Mouse (Mus musculus) midbrain, embryonic 10.5 days (tissue): Measurements from ENCODE around the gene Tmem72. TPM values are rescaled to one million over a fixed set of nuclear protein-coding genes. Genes with fewer than 3 reads are reported as not detected.

Experiments
- DNase-seq: peaks from one replicate; pipeline ENCODE4 v3.0.0-alpha.2; 2017; ENCODE audit warnings: low spot score
- H3K27ac ChIP-seq: fragments of 300-500 bp; sonication (generic); replicated peaks from 2 replicates; pipeline ENCODE4 v1.5.1; 2016; ENCODE audit warnings: mild to moderate bottlenecking
- H3K27me3 ChIP-seq: fragments of 300-500 bp; sonication (generic); 2 replicates; pipeline ENCODE4 v1.6.1; 2016; ENCODE audit warnings: low read depth, mild to moderate bottlenecking; ENCODE audit not compliant: poor library complexity, severe bottlenecking
- H3K36me3 ChIP-seq: fragments of 300-500 bp; sonication (generic); 2 replicates; pipeline ENCODE4 v1.6.1; 2016; ENCODE audit warnings: mild to moderate bottlenecking, moderate library complexity
- H3K4me1 ChIP-seq: fragments of 300-500 bp; sonication (generic); 2 replicates; pipeline ENCODE4 v1.6.1; 2016
- H3K4me3 ChIP-seq: fragments of 300-500 bp; sonication (generic); 2 replicates; pipeline ENCODE4 v1.5.1; 2016; ENCODE audit warnings: mild to moderate bottlenecking, moderate library complexity
- H3K9me3 ChIP-seq: fragments of 300-500 bp; sonication (generic); replicated peaks from 2 replicates; pipeline ENCODE4 v1.6.1; 2016; ENCODE audit warnings: mild to moderate bottlenecking
- WGBS: fragments of 180-500 bp; shearing (Covaris S2); methylation state at CpG from one replicate; pipeline ENCODE4 v1.1.7; 2016; 5-methylcytosine and 5-hydroxymethylcytosine counted together
- polyA plus RNA-seq: library from polyadenylated mRNA; unstranded; fragments of >200 nt; fragmentation: Nextera tagmentation; extraction: Ambion mirVana; gene quantifications from 2 replicates; pipeline ENCODE4 v1.2.1, GENCODE M21; 2016

Gene Tmem72
- polyA plus RNA-seq, 1 experiment from 2014 or later, result 0.02 TPM

GRCm38 (mm10) chr6:116664031-116664430 is 52.7 kb downstream of the Tmem72 start:
- no peak for DNase-seq
- Histone ChIP-seq H3K27me3 (peaks cover 4% of the 10 kb centered on the region; the same call in 1 of the 2 replicates), H3K9me3 (no peaks in the 10 kb centered on the region), H3K36me3 (peaks cover 9% of the 10 kb centered on the region; the same call in 1 of the 2 replicates), H3K4me3 (no peak overlapping the region), H3K4me1 (peaks cover 49% of the 10 kb centered on the region), H3K27ac (peak overlapping the region; percentile 57)
- whole genome bisulfite sequencing, result 81% methylated on average over 6 of the region's 6 CpGs

GRCm38 (mm10) chr6:116663364-116663763 is 53.3 kb downstream of the Tmem72 start:
- H3K36me3 ChIP-seq, result peaks cover 16% of the 10 kb centered on the region; the same call in 1 of the 2 replicates
- H3K27ac ChIP-seq, result no peak overlapping the region
- no peaks in the 10 kb centered on the region for H3K9me3 ChIP-seq
- 0 out of 2 replicates have a peak, but pooled peaks cover under 1% of the 10 kb centered on the region for H3K27me3 ChIP-seq
- no peak for DNase-seq
- H3K4me3 ChIP-seq, result no peak overlapping the region
- H3K4me1 ChIP-seq, result peaks cover 43% of the 10 kb centered on the region
- WGBS, result 91% methylated on average over 2 of the region's 2 CpGs

- Histone ChIP-seq H3K36me3 (peaks cover 32% of the 10 kb centered on the region), H3K4me3 (no peak overlapping the region), H3K9me3 (no peaks in the 10 kb centered on the region), H3K27ac (no peak overlapping the region), H3K27me3 (no peaks in the 10 kb centered on the region), H3K4me1 (no peaks in the 10 kb centered on the region)
- DNase-seq, result peak; percentile 64
- 62% methylated on average over 9 of the region's 9 CpGs for WGBS
Observed at GRCm38 (mm10) chr6:116653684-116654454, 62.8 kb downstream of the Tmem72 start.

GRCm38 (mm10) chr6:116653191-116653590 is 63.5 kb downstream of the Tmem72 start:
- H3K4me3 ChIP-seq, result no peak overlapping the region
- no peaks in the 10 kb centered on the region for H3K27me3 ChIP-seq
- peaks cover 25% of the 10 kb centered on the region for H3K36me3 ChIP-seq
- H3K27ac ChIP-seq, result no peak overlapping the region
- no peaks in the 10 kb centered on the region for H3K9me3 ChIP-seq
- no peaks in the 10 kb centered on the region for H3K4me1 ChIP-seq
- DNase-seq, result no peak
- WGBS, result 78% methylated on average over 3 of the region's 3 CpGs

GRCm38 (mm10) chr6:116651437-116652118 is 65.1 kb downstream of the Tmem72 start:
- H3K36me3 ChIP-seq, result peaks cover 9% of the 10 kb centered on the region
- no peak overlapping the region for H3K4me3 ChIP-seq
- no peak for DNase-seq
- WGBS, result 79% methylated on average over 20 of the region's 20 CpGs
- no peaks in the 10 kb centered on the region for H3K27me3 ChIP-seq
- no peak overlapping the region for H3K27ac ChIP-seq
- no peaks in the 10 kb centered on the region for H3K9me3 ChIP-seq
- H3K4me1 ChIP-seq, result no peaks in the 10 kb centered on the region

- Histone ChIP-seq H3K9me3 (no peaks in the 10 kb centered on the region), H3K27me3 (no peaks in the 10 kb centered on the region), H3K36me3 (peaks cover 14% of the 10 kb centered on the region), H3K4me1 (no peaks in the 10 kb centered on the region), H3K4me3 (no peak within 1 kb of the TSS), H3K27ac (no peak within 1 kb of the TSS)
- DNase-seq, result no peak
- 82% methylated on average over 6 of the region's 6 CpGs for WGBS
Observed at GRCm38 (mm10) chr6:116650406-116650805, 66.3 kb downstream of the Tmem72 start, which contains the start of gene Depp1. Depp1 (plus strand) TSS chr6:116650609.

- 92% methylated on average over 7 of the region's 7 CpGs for WGBS
- H3K36me3 ChIP-seq, result peaks cover 20% of the 10 kb centered on the region
- no peak for DNase-seq
- H3K27me3 ChIP-seq, result no peaks in the 10 kb centered on the region
- no peak overlapping the region for H3K27ac ChIP-seq
- H3K4me3 ChIP-seq, result no peak overlapping the region
- no peaks in the 10 kb centered on the region for H3K9me3 ChIP-seq
- no peaks in the 10 kb centered on the region for H3K4me1 ChIP-seq
Observed at GRCm38 (mm10) chr6:116649811-116650210, 66.9 kb downstream of the Tmem72 start.

GRCm38 (mm10) chr6:116647763-116648162 is 69.0 kb downstream of the Tmem72 start:
- H3K27me3 ChIP-seq, result no peaks in the 10 kb centered on the region
- H3K4me1 ChIP-seq, result no peaks in the 10 kb centered on the region
- H3K36me3 ChIP-seq, result peaks cover 31% of the 10 kb centered on the region
- no peak overlapping the region for H3K4me3 ChIP-seq
- H3K9me3 ChIP-seq, result no peaks in the 10 kb centered on the region
- no peak for DNase-seq
- WGBS, result 80% methylated on average over 12 of the region's 12 CpGs
- no peak overlapping the region for H3K27ac ChIP-seq

- WGBS, result 77% methylated on average over 3 of the region's 3 CpGs
- H3K4me1 ChIP-seq, result no peaks in the 10 kb centered on the region
- H3K9me3 ChIP-seq, result no peaks in the 10 kb centered on the region
- H3K36me3 ChIP-seq, result peaks cover 52% of the 10 kb centered on the region
- DNase-seq, result no peak
- no peaks in the 10 kb centered on the region for H3K27me3 ChIP-seq
- H3K4me3 ChIP-seq, result no peak overlapping the region
- no peak overlapping the region for H3K27ac ChIP-seq
Observed at GRCm38 (mm10) chr6:116644335-116644734, 72.4 kb downstream of the Tmem72 start.

GRCm38 (mm10) chr6:116643881-116644280 is 72.8 kb downstream of the Tmem72 start:
- H3K27me3 ChIP-seq, result no peaks in the 10 kb centered on the region
- H3K9me3 ChIP-seq, result no peaks in the 10 kb centered on the region
- 64% methylated on average over 4 of the region's 4 CpGs for WGBS
- H3K4me1 ChIP-seq, result no peaks in the 10 kb centered on the region
- DNase-seq, result no peak
- no peak overlapping the region for H3K27ac ChIP-seq
- H3K36me3 ChIP-seq, result peaks cover 57% of the 10 kb centered on the region
- no peak overlapping the region for H3K4me3 ChIP-seq

GRCm38 (mm10) chr6:116642942-116643341 is 73.8 kb downstream of the Tmem72 start:
- H3K27me3 ChIP-seq, result no peaks in the 10 kb centered on the region
- 83% methylated on average over 11 of the region's 11 CpGs for WGBS
- no peak for DNase-seq
- H3K36me3 ChIP-seq, result peaks cover 66% of the 10 kb centered on the region
- no peaks in the 10 kb centered on the region for H3K9me3 ChIP-seq
- H3K4me3 ChIP-seq, result no peak overlapping the region
- no peak overlapping the region for H3K27ac ChIP-seq
- no peaks in the 10 kb centered on the region for H3K4me1 ChIP-seq

GRCm38 (mm10) chr6:116639663-116640062 is 77.0 kb downstream of the Tmem72 start:
- Histone ChIP-seq H3K4me3 (no peak overlapping the region), H3K27ac (no peak overlapping the region), H3K27me3 (no peaks in the 10 kb centered on the region), H3K36me3 (peaks cover 73% of the 10 kb centered on the region), H3K9me3 (no peaks in the 10 kb centered on the region), H3K4me1 (0 out of 2 replicates have a peak, but pooled peaks cover 3% of the 10 kb centered on the region)
- DNase-seq, result no peak
- 63% methylated on average over 2 of the region's 2 CpGs for WGBS

- 70% methylated on average over 2 of the region's 2 CpGs for WGBS
- no peak overlapping the region for H3K27ac ChIP-seq
- peaks cover 73% of the 10 kb centered on the region for H3K36me3 ChIP-seq
- H3K27me3 ChIP-seq, result no peaks in the 10 kb centered on the region
- H3K9me3 ChIP-seq, result no peaks in the 10 kb centered on the region
- H3K4me1 ChIP-seq, result 0 out of 2 replicates have a peak, but pooled peaks cover 3% of the 10 kb centered on the region
- no peak for DNase-seq
- no peak overlapping the region for H3K4me3 ChIP-seq
Observed at GRCm38 (mm10) chr6:116638871-116639270, 77.8 kb downstream of the Tmem72 start.
